Mouse (Mus musculus): ENCODE measurements at regions not wholly inside any gene's neighbourhood (a gene's known extent, or its start where the extent isn't known, plus 50 kb on each side); places are given as distances from the start of the nearest gene placed in this dataset.
A peak's percentile ranks its signal among the peaks of the same experiment; 100 is the strongest.

DNA sequence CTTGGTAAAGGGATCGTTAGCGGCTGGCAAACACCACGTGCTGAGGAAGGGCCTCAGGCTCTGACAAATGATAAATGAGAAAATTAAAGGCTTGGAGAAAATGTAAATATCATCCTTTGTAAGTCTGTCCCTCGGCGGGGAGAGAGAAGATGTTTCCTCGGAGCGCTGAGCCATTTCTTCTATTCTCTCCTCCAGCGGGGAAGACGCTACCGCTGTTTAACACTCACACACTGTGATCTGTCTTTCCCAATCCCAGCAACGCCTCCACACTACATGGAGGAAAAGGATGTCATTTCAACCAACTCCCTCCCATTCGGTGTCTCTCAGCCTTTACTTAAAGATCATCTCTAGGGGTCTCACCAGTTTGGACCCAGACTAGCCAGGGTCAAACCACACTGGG lies 239.0 kb downstream of the Prex1 start:
- no peak for ATAC-seq (ENCODE audit: borderline replicate concordance, extremely low read depth, low FRiP score, low TSS enrichment)
- no peaks in the 10 kb centered on the region for H3K9me3 ChIP-seq
- no peak overlapping the region for H3K4me2 ChIP-seq
- H3K4me1 ChIP-seq: no peaks in the 10 kb centered on the region
- 39% methylated on average over 12 of the region's 12 CpGs for WGBS
- H3K9ac ChIP-seq: no peak overlapping the region
- H3K27me3 ChIP-seq: no peaks in the 10 kb centered on the region
- no peak overlapping the region for H3K4me3 ChIP-seq
- no peak overlapping the region for H3K27ac ChIP-seq
- no peaks in the 10 kb centered on the region for H3K36me3 ChIP-seq

- Histone ChIP-seq H3K9ac (no peak overlapping the region), H3K27ac (no peak overlapping the region), H3K4me3 (no peak overlapping the region), H3K4me2 (no peak overlapping the region), H3K9me3 (no peaks in the 10 kb centered on the region), H3K4me1 (0 out of 2 replicates have a peak, but pooled peaks cover 3% of the 10 kb centered on the region), H3K36me3 (no peaks in the 10 kb centered on the region), H3K27me3 (0 out of 2 replicates have a peak, but pooled peaks cover 3% of the 10 kb centered on the region)
- WGBS: 38% methylated on average over 6 of the region's 6 CpGs
- no peak for ATAC-seq (ENCODE audit: borderline replicate concordance, extremely low read depth, low FRiP score, low TSS enrichment)
Observed at GRCm38 (mm10) chr2:166471257-166471753, 242.3 kb downstream of the Prex1 start.

GRCm38 (mm10) chr2:166469046-166469593 lies 244.5 kb downstream of the Prex1 start:
- no peak overlapping the region for H3K9ac ChIP-seq
- H3K4me1 ChIP-seq: 0 out of 2 replicates have a peak, but pooled peaks cover 3% of the 10 kb centered on the region
- 0 out of 2 replicates have a peak, but pooled peaks cover 3% of the 10 kb centered on the region for H3K27me3 ChIP-seq
- H3K36me3 ChIP-seq: no peaks in the 10 kb centered on the region
- H3K4me2 ChIP-seq: no peak overlapping the region
- 75% methylated on average over 9 of the region's 9 CpGs for WGBS
- no peak overlapping the region for H3K4me3 ChIP-seq
- ATAC-seq (ENCODE audit: borderline replicate concordance, extremely low read depth, low FRiP score, low TSS enrichment): no peak
- H3K9me3 ChIP-seq: no peaks in the 10 kb centered on the region
- no peak overlapping the region for H3K27ac ChIP-seq

DNA sequence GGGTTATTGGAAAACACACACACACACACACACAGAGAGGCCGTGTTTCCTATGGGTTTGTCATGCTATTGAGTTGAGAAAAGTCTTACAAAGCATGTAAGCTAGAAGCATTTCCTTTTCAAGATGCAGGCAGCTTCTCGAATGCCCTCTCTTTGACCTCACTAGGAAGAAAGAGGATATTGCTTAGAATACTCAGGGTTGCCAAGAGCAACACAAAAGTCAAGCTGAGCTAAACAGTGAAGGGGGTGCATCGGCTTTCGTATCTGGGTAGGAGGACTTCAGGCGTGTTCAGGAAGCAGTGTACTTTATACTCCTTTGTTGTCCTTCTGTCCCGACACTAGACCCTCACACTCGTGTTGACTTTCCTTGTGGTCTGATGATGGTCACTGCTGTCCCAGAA lies 246.5 kb downstream of the Prex1 start:
- no peak for ATAC-seq (ENCODE audit: borderline replicate concordance, extremely low read depth, low FRiP score, low TSS enrichment)
- 0 out of 2 replicates have a peak, but pooled peaks cover 10% of the 10 kb centered on the region for H3K4me1 ChIP-seq
- no peak overlapping the region for H3K27ac ChIP-seq
- H3K9me3 ChIP-seq: no peaks in the 10 kb centered on the region
- H3K9ac ChIP-seq: no peak overlapping the region
- no peak overlapping the region for H3K4me2 ChIP-seq
- 36% methylated on average over 7 of the region's 7 CpGs for WGBS
- no peak overlapping the region for H3K4me3 ChIP-seq
- H3K27me3 ChIP-seq: 0 out of 2 replicates have a peak, but pooled peaks cover 3% of the 10 kb centered on the region
- H3K36me3 ChIP-seq: no peaks in the 10 kb centered on the region

DNA sequence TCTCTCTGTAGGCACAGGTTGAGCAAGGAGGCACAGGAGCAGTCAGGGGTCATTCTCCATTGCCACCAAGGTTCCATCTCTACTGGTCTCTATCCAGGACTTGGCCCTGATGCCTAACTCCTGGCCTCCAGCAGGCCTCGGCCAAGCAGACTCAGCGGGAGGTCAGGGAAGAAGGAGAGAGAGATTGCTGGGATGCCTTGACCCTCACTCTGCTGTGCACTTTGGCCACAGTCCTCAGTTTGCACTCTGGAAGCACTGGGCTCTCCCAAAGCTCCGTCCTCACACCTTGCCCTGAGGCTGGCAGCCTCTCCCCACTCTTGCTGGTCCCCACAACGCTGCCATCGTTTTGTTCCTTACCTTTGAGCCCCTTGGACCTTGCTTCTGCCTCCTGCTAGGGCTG lies 248.1 kb downstream of the Prex1 start:
- no peak for ATAC-seq (ENCODE audit: borderline replicate concordance, extremely low read depth, low FRiP score, low TSS enrichment)
- H3K4me3 ChIP-seq: no peak overlapping the region
- no peaks in the 10 kb centered on the region for H3K9me3 ChIP-seq
- 0 out of 2 replicates have a peak, but pooled peaks cover 10% of the 10 kb centered on the region for H3K4me1 ChIP-seq
- no peak overlapping the region for H3K9ac ChIP-seq
- H3K27me3 ChIP-seq: 0 out of 2 replicates have a peak, but pooled peaks cover 3% of the 10 kb centered on the region
- H3K36me3 ChIP-seq: no peaks in the 10 kb centered on the region
- 58% methylated on average over 5 of the region's 5 CpGs for WGBS
- H3K27ac ChIP-seq: no peak overlapping the region
- no peak overlapping the region for H3K4me2 ChIP-seq

DNA sequence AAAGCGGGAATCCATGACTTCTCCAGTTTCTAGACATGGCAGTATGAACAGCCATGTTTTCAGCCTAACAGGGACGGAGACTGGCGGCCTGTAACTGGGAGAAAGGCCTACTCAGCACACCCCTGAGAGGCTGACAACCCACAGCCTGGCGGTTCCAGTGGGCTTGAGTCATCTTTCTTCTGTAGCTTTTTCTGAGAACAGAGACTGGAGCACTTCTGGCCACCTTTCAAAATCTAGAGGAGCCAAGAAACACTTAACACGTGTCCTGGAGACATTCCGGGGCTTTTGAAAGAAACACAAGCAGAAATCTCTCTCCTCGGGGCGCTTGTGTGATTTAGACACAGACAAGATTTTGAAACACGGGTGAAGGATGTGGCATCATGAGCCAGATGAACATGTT lies 250.1 kb downstream of the Prex1 start:
- Histone ChIP-seq H3K36me3 (no peaks in the 10 kb centered on the region), H3K4me1 (0 out of 2 replicates have a peak, but pooled peaks cover 10% of the 10 kb centered on the region), H3K9ac (no peak overlapping the region), H3K4me3 (no peak overlapping the region), H3K4me2 (no peak overlapping the region), H3K27me3 (0 out of 2 replicates have a peak, but pooled peaks cover 3% of the 10 kb centered on the region), H3K9me3 (no peaks in the 10 kb centered on the region), H3K27ac (peak overlapping the region; percentile 51; the same call in 1 of the 2 replicates)
- WGBS: 42% methylated on average over 9 of the region's 9 CpGs
- peak; percentile 60; the same call in 1 of the 2 replicates for ATAC-seq (ENCODE audit: borderline replicate concordance, extremely low read depth, low FRiP score, low TSS enrichment)

GRCm38 (mm10) chr2:166461956-166462355 lies 251.7 kb downstream of the Prex1 start:
- no peak for ATAC-seq (ENCODE audit: borderline replicate concordance, extremely low read depth, low FRiP score, low TSS enrichment)
- Histone ChIP-seq H3K4me1 (peaks cover 22% of the 10 kb centered on the region), H3K9me3 (no peaks in the 10 kb centered on the region), H3K4me3 (no peak overlapping the region), H3K27me3 (no peaks in the 10 kb centered on the region), H3K4me2 (no peak overlapping the region), H3K27ac (no peak overlapping the region), H3K36me3 (no peaks in the 10 kb centered on the region), H3K9ac (no peak overlapping the region)
- 89% methylated on average over 3 of the region's 3 CpGs for WGBS

DNA sequence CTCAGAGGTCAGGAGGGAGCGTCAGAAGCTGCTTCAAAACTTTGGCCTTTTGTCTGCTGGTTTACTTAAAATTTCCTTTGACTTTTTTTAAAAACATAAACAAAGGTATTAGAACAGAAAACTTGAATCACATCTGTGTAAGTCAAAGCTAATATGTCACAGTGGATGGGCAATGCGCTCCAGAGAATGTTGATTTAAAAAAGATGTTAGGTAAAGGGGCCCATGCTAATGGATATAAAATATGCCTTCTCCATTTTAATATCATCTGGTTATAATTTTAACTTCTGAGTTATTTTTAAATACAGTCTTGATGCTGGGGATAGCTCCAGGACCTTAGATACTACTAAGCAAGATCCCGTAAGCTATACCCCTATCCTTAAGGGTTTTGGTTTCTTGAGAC lies 252.5 kb downstream of the Prex1 start:
- H3K4me1 ChIP-seq: peaks cover 23% of the 10 kb centered on the region
- H3K9me3 ChIP-seq: no peaks in the 10 kb centered on the region
- no peak overlapping the region for H3K9ac ChIP-seq
- H3K27me3 ChIP-seq: no peaks in the 10 kb centered on the region
- ATAC-seq (ENCODE audit: borderline replicate concordance, extremely low read depth, low FRiP score, low TSS enrichment): no peak
- H3K4me2 ChIP-seq: no peak overlapping the region
- H3K36me3 ChIP-seq: no peaks in the 10 kb centered on the region
- H3K27ac ChIP-seq: no peak overlapping the region
- no peak overlapping the region for H3K4me3 ChIP-seq
- 80% methylated on average over 3 of the region's 3 CpGs for WGBS

DNA sequence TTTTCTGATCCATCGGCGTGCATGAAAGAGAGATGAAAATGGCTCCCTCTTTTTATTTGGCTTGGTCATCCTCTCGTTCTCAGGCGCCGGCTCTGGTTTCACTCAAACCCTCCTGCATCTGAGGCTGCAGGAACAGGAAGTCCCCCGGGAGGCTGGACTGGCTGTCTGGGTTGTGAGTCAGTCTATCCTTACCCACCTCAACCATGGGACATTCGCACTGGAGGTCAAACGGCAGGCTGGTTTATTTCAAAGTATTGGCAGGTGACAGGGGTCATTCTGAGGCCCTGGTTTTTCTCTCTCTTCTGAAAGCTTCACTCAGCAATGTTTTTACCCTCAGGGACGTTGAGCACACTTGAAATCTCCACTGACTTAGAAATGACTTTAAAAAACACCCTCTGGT lies 253.7 kb downstream of the Prex1 start:
- H3K4me2 ChIP-seq: no peak overlapping the region
- 47% methylated on average over 9 of the region's 9 CpGs for WGBS

GRCm38 (mm10) chr2:166458953-166459352 lies 254.7 kb downstream of the Prex1 start:
- H3K27me3 ChIP-seq: no peaks in the 10 kb centered on the region
- H3K4me2 ChIP-seq: no peak overlapping the region
- H3K9ac ChIP-seq: no peak overlapping the region
- H3K4me3 ChIP-seq: no peak overlapping the region
- whole genome bisulfite sequencing: 76% methylated on average over 9 of the region's 9 CpGs
- no peaks in the 10 kb centered on the region for H3K36me3 ChIP-seq
- no peak for ATAC-seq (ENCODE audit: borderline replicate concordance, extremely low read depth, low FRiP score, low TSS enrichment)
- 0 out of 2 replicates have a peak overlapping the region, but pooled peaks have one; percentile 8 for H3K27ac ChIP-seq
- peaks cover 23% of the 10 kb centered on the region for H3K4me1 ChIP-seq
- H3K9me3 ChIP-seq: no peaks in the 10 kb centered on the region

More for the DNA sequence above, 253.7 kb downstream of the Prex1 start:
- no peaks in the 10 kb centered on the region for H3K9me3 ChIP-seq
- H3K27me3 ChIP-seq: no peaks in the 10 kb centered on the region
- peaks cover 23% of the 10 kb centered on the region for H3K4me1 ChIP-seq
- ATAC-seq (ENCODE audit: borderline replicate concordance, extremely low read depth, low FRiP score, low TSS enrichment): no peak
- no peaks in the 10 kb centered on the region for H3K36me3 ChIP-seq
- H3K4me3 ChIP-seq: no peak overlapping the region
- no peak overlapping the region for H3K9ac ChIP-seq
- no peak overlapping the region for H3K27ac ChIP-seq

GRCm38 (mm10) chr2:166457381-166458172 lies 256.1 kb downstream of the Prex1 start:
- no peaks in the 10 kb centered on the region for H3K27me3 ChIP-seq
- H3K4me1 ChIP-seq: peaks cover 16% of the 10 kb centered on the region
- H3K9ac ChIP-seq: no peak overlapping the region
- H3K4me3 ChIP-seq: no peak overlapping the region
- no peaks in the 10 kb centered on the region for H3K9me3 ChIP-seq
- WGBS: 22% methylated on average over 16 of the region's 16 CpGs
- peak; percentile 60 for ATAC-seq (ENCODE audit: borderline replicate concordance, extremely low read depth, low FRiP score, low TSS enrichment)
- peak overlapping the region; percentile 56 for H3K27ac ChIP-seq
- H3K36me3 ChIP-seq: no peaks in the 10 kb centered on the region
- peak overlapping the region; percentile 14; the same call in 1 of the 2 replicates for H3K4me2 ChIP-seq

Measured in lung, embryonic 15.5 days (tissue).